Mouse (Mus musculus): ENCODE data around the gene Kl.

GRCm38 (mm10) chr5:150967925-150968324 lies 15.5 kb downstream of the Kl start:
- TF ChIP-seq CTCF (IDR thresholded peaks at IDR 0.05; ENCODE audit: borderline replicate concordance, control insufficient read depth, extremely low read depth, insufficient read depth, low read length, poor library complexity), result no peak
- TF ChIP-seq POLR2A (IDR thresholded peaks at IDR 0.05; ENCODE audit: control insufficient read depth, extremely low read depth, insufficient read depth, low read length, poor library complexity), result no peak
